Mouse (Mus musculus): ENCODE data around the gene Fgf15. TPM values are rescaled to one million over a fixed set of nuclear protein-coding genes. Genes with fewer than 3 reads are reported as not detected.

Gene Fgf15
- polyA plus RNA-seq, 1 experiment from 2014 or later: 68.2 TPM

DNA sequence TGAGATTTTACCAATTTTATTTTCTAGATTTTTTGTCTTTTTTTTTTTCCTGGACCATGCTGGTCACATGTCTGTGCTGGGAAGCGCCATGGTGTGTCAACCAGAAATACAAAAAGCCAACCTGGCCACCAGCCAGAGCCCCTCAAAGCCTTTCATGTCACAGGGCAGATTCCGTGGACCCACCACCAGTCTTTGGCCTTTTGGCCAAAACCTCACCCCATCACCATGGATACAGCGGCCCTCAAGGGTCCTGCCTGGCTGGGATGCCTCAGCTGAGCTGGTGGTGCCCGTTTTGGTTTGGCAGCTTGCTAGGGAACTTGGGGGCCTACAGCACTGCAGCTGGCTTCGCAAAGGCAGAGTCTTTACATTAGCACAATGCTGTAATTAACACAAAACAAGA, 33.6 kb downstream of the Fgf15 start:
- H3K27ac ChIP-seq (ENCODE audit: low read depth, low read length): no peak overlapping the region
- no peaks in the 10 kb centered on the region for H3K4me1 ChIP-seq (replicated peaks; ENCODE audit: control insufficient read depth, insufficient read depth, low read length)
- H3K9ac ChIP-seq (ENCODE audit: low read depth, low read length): no peak overlapping the region
- 71% methylated on average over 5 of the region's 5 CpGs for WGBS
- H3K4me2 ChIP-seq (replicated peaks; ENCODE audit: low read depth, low read length): no peak overlapping the region
- H3K27me3 ChIP-seq (ENCODE audit: control insufficient read depth, insufficient read depth, low read length): no peaks in the 10 kb centered on the region
- no peak overlapping the region for H3K4me3 ChIP-seq (ENCODE audit: low read depth, low read length)
- no peaks in the 10 kb centered on the region for H3K9me3 ChIP-seq (ENCODE audit: control insufficient read depth, low read length)
- ATAC-seq (ENCODE audit: low FRiP score) (no peak), DNase-seq (ENCODE audit: low spot score) (no peak)
- H3K36me3 ChIP-seq (ENCODE audit: control insufficient read depth, insufficient read depth, low read length): peaks cover 2% of the 10 kb centered on the region; the same call in 1 of the 2 replicates

GRCm38 (mm10) chr7:144931778-144932177, 35.4 kb downstream of the Fgf15 start:
- Histone ChIP-seq H3K27ac (ENCODE audit: low read depth, low read length) (no peak overlapping the region), H3K9ac (ENCODE audit: low read depth, low read length) (no peak overlapping the region), H3K4me3 (ENCODE audit: low read depth, low read length) (no peak overlapping the region), H3K4me2 (replicated peaks; ENCODE audit: low read depth, low read length) (no peak overlapping the region), H3K9me3 (ENCODE audit: control insufficient read depth, low read length) (no peaks in the 10 kb centered on the region), H3K27me3 (ENCODE audit: control insufficient read depth, insufficient read depth, low read length) (no peaks in the 10 kb centered on the region), H3K36me3 (ENCODE audit: control insufficient read depth, insufficient read depth, low read length) (peaks cover 5% of the 10 kb centered on the region; the same call in 1 of the 2 replicates), H3K4me1 (replicated peaks; ENCODE audit: control insufficient read depth, insufficient read depth, low read length) (0 out of 2 replicates have a peak, but pooled peaks cover 4% of the 10 kb centered on the region)
- DNase-seq (ENCODE audit: low spot score): peak; percentile 65
- WGBS: 22% methylated on average over 3 of the region's 3 CpGs
- no peak for ATAC-seq (ENCODE audit: low FRiP score)

DNA sequence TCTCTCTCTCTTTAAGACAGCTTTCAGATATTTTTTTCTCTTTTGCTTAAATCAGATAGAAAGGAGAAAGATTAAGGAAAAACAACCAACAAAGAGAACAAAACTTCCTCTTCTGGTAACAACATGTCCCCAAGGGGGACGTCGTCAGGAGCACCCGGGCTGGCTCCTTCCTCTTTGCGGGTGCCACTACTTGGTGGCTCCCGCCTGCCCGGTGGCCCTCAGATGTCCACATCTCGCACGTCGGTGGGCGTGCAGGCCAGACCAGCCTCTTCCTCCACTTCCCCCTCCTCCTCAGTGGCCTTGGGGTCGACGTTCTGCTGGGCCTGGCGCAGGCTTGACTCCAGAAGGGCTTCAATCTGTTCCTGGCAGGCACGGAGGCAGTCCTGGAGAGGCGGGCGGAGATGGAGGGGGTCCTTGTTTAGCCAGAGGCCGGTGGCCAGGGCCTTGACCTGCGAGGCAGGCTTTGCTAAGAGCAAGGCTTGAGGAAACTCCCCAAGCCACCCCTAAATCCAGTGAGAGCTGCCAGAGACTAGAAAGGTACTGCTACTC, 36.1 kb downstream of the Fgf15 start:
- no peak overlapping the region for H3K9ac ChIP-seq (ENCODE audit: low read depth, low read length)
- DNase-seq (ENCODE audit: low spot score): no peak

DNA sequence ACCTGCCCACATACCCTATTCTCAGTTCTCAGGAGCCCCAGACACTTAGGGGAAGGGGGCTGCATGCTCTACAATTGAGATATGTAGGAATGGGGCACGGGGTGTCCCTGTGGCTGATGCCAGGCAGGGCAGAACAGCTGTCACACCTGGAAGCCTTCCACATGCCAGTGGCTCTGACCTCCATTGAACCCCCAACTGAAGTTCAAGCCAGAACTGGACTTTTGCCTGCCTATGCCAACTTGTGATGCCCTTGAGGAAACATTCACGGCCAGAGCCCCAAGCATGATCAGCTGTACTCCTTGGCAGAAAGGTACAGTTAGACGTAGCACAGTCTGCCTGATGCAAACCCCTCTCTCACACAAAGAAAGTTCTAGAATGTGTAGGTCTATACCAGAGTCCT, 37.0 kb downstream of the Fgf15 start:
- Histone ChIP-seq H3K9me3 (ENCODE audit: control insufficient read depth, low read length) (no peaks in the 10 kb centered on the region), H3K27ac (ENCODE audit: low read depth, low read length) (no peak overlapping the region), H3K36me3 (ENCODE audit: control insufficient read depth, insufficient read depth, low read length) (peaks cover 8% of the 10 kb centered on the region), H3K27me3 (ENCODE audit: control insufficient read depth, insufficient read depth, low read length) (no peaks in the 10 kb centered on the region), H3K4me2 (replicated peaks; ENCODE audit: low read depth, low read length) (no peak overlapping the region), H3K4me3 (ENCODE audit: low read depth, low read length) (no peak overlapping the region), H3K4me1 (replicated peaks; ENCODE audit: control insufficient read depth, insufficient read depth, low read length) (peaks cover 9% of the 10 kb centered on the region; the same call in 1 of the 2 replicates), H3K9ac (ENCODE audit: low read depth, low read length) (no peak overlapping the region)
- DNase-seq (ENCODE audit: low spot score): no peak
- WGBS: 92% methylated on average over 3 of the region's 3 CpGs
- ATAC-seq (ENCODE audit: low FRiP score): no peak

More for the DNA sequence above, 36.1 kb downstream of the Fgf15 start:
- Histone ChIP-seq H3K4me3 (ENCODE audit: low read depth, low read length) (no peak overlapping the region), H3K27ac (ENCODE audit: low read depth, low read length) (no peak overlapping the region), H3K4me1 (replicated peaks; ENCODE audit: control insufficient read depth, insufficient read depth, low read length) (0 out of 2 replicates have a peak, but pooled peaks cover 9% of the 10 kb centered on the region), H3K27me3 (ENCODE audit: control insufficient read depth, insufficient read depth, low read length) (no peaks in the 10 kb centered on the region), H3K4me2 (replicated peaks; ENCODE audit: low read depth, low read length) (no peak overlapping the region), H3K36me3 (ENCODE audit: control insufficient read depth, insufficient read depth, low read length) (peaks cover 8% of the 10 kb centered on the region), H3K9me3 (ENCODE audit: control insufficient read depth, low read length) (no peaks in the 10 kb centered on the region)
- no peak for ATAC-seq (ENCODE audit: low FRiP score)
- WGBS: 77% methylated on average over 17 of the region's 18 CpGs

DNA sequence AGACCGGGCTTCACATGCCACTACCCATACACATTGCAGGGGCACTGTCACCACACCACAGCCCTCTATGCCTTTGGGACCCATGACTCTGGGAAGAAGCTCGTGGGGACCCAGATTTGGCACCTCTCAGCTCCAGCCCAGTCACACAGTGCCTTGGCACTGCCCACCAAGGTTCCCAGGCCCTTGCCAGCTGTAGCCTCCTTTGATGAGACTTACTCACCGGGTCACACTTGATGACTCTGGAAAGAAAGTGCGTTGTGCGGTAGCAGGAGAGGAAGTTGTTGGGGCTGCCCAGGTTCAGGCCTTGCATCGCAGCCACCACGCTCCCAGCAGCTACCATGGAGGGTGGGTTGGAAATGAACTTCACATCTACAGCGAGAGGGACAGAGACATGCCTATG, 37.5 kb downstream of the Fgf15 start:
- Histone ChIP-seq H3K27me3 (ENCODE audit: control insufficient read depth, insufficient read depth, low read length) (no peaks in the 10 kb centered on the region), H3K4me3 (ENCODE audit: low read depth, low read length) (no peak overlapping the region), H3K36me3 (ENCODE audit: control insufficient read depth, insufficient read depth, low read length) (peaks cover 8% of the 10 kb centered on the region), H3K9ac (ENCODE audit: low read depth, low read length) (no peak overlapping the region), H3K4me1 (replicated peaks; ENCODE audit: control insufficient read depth, insufficient read depth, low read length) (peaks cover 9% of the 10 kb centered on the region; the same call in 1 of the 2 replicates), H3K4me2 (replicated peaks; ENCODE audit: low read depth, low read length) (no peak overlapping the region), H3K27ac (ENCODE audit: low read depth, low read length) (no peak overlapping the region), H3K9me3 (ENCODE audit: control insufficient read depth, low read length) (no peaks in the 10 kb centered on the region)
- no peak for ATAC-seq (ENCODE audit: low FRiP score)
- WGBS: 95% methylated on average over 8 of the region's 8 CpGs
- DNase-seq (ENCODE audit: low spot score): no peak

DNA sequence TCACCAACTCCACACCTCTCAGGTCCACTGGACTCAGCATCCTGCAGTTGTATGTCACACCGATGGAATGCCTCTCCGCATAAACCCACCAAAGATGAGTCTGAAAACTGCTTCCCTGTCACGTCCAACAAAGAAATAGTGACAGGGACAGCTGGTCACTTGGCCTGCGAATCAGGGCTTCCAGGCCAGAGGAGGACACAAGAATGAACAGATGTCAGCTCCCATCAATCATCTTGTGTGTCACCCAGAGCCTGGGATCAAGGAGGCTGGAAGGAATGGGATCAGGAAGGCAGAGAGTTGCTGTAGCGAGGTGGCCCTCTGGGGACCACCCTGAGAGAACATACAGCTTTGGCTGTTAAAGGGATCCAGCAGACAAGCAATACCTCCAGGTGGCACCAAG, 38.6 kb downstream of the Fgf15 start:
- Histone ChIP-seq H3K4me1 (replicated peaks; ENCODE audit: control insufficient read depth, insufficient read depth, low read length) (peaks cover 9% of the 10 kb centered on the region; the same call in 1 of the 2 replicates), H3K36me3 (ENCODE audit: control insufficient read depth, insufficient read depth, low read length) (peaks cover 8% of the 10 kb centered on the region), H3K9ac (ENCODE audit: low read depth, low read length) (no peak overlapping the region), H3K4me2 (replicated peaks; ENCODE audit: low read depth, low read length) (no peak overlapping the region), H3K27ac (ENCODE audit: low read depth, low read length) (no peak overlapping the region), H3K4me3 (ENCODE audit: low read depth, low read length) (no peak overlapping the region), H3K9me3 (ENCODE audit: control insufficient read depth, low read length) (no peaks in the 10 kb centered on the region), H3K27me3 (ENCODE audit: control insufficient read depth, insufficient read depth, low read length) (peaks cover 1% of the 10 kb centered on the region; the same call in 1 of the 2 replicates)
- DNase-seq (ENCODE audit: low spot score): no peak
- 65% methylated on average over 5 of the region's 5 CpGs for WGBS
- no peak for ATAC-seq (ENCODE audit: low FRiP score)

DNA sequence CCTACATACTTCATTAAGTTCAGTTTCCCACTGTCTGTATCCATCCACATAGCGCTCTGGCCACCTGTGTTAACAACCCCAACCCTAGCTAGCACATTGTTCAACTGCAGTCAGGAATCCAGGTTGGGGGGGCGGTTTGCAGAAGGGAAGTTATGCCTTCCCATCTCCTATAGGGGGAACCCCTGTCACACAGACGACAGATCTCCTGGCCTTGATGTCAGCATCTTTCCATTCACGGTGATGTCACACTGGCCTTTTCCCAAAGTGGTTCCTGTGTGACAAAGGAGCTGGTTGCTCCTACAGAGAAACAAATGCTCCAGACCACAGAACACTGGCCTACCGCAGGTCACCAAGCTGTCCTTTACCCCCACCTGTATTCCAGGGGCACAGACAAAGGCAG, 39.2 kb downstream of the Fgf15 start:
- H3K4me3 ChIP-seq (ENCODE audit: low read depth, low read length): no peak overlapping the region
- H3K9me3 ChIP-seq (ENCODE audit: control insufficient read depth, low read length): no peaks in the 10 kb centered on the region
- no peak overlapping the region for H3K9ac ChIP-seq (ENCODE audit: low read depth, low read length)
- peaks cover 3% of the 10 kb centered on the region; the same call in 1 of the 2 replicates for H3K27me3 ChIP-seq (ENCODE audit: control insufficient read depth, insufficient read depth, low read length)
- peaks cover 13% of the 10 kb centered on the region; the same call in 1 of the 2 replicates for H3K4me1 ChIP-seq (replicated peaks; ENCODE audit: control insufficient read depth, insufficient read depth, low read length)
- ATAC-seq (ENCODE audit: low FRiP score) (no peak), DNase-seq (ENCODE audit: low spot score) (peak; percentile 50)
- peaks cover 8% of the 10 kb centered on the region for H3K36me3 ChIP-seq (ENCODE audit: control insufficient read depth, insufficient read depth, low read length)
- H3K27ac ChIP-seq (ENCODE audit: low read depth, low read length): no peak overlapping the region
- H3K4me2 ChIP-seq (replicated peaks; ENCODE audit: low read depth, low read length): no peak overlapping the region
- WGBS: 63% methylated on average over 5 of the region's 5 CpGs

DNA sequence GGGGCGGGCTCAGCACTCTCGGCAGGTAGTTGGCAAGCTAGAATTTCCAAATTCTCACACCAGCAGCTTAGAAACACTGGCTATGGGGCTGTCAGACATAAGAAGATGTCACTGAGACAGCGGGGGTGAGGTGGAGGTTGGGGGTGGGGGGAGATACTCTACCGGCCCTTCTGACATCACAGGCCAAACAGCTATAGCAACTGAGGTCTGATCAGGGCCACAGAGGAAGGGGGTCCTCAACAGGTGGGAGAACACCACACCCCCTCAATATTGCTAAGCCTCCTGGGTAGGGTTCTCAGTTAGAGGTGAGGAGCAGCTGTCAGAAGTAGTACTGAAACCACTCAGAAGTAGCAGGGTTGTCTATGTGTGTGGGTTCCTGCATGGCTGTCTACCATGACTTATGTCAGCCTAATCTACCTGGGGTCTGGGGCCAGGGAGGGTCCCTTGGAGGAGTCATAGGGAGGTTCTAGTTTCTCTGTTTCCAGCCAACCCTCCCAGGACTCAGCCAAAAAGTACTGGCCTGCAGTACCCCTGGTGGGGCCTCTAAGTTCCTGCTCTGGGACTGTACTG, 40.1 kb downstream of the Fgf15 start:
- H3K27me3 ChIP-seq (ENCODE audit: control insufficient read depth, insufficient read depth, low read length): peaks cover 3% of the 10 kb centered on the region; the same call in 1 of the 2 replicates
- DNase-seq (ENCODE audit: low spot score) (no peak), ATAC-seq (ENCODE audit: low FRiP score) (no peak)
- WGBS: 91% methylated on average over 4 of the region's 4 CpGs
- no peak overlapping the region; the same call in 1 of the 2 replicates for H3K4me2 ChIP-seq (replicated peaks; ENCODE audit: low read depth, low read length)
- H3K36me3 ChIP-seq (ENCODE audit: control insufficient read depth, insufficient read depth, low read length): peaks cover 8% of the 10 kb centered on the region
- peaks cover 13% of the 10 kb centered on the region; the same call in 1 of the 2 replicates for H3K4me1 ChIP-seq (replicated peaks; ENCODE audit: control insufficient read depth, insufficient read depth, low read length)
- no peaks in the 10 kb centered on the region for H3K9me3 ChIP-seq (ENCODE audit: control insufficient read depth, low read length)
- no peak overlapping the region for H3K4me3 ChIP-seq (ENCODE audit: low read depth, low read length)
- no peak overlapping the region for H3K9ac ChIP-seq (ENCODE audit: low read depth, low read length)
- H3K27ac ChIP-seq (ENCODE audit: low read depth, low read length): no peak overlapping the region

GRCm38 (mm10) chr7:144937490-144937889, 41.2 kb downstream of the Fgf15 start:
- peak; percentile 94 for DNase-seq (ENCODE audit: low spot score)
- 2% methylated on average over 20 of the region's 20 CpGs for WGBS
- peaks cover 8% of the 10 kb centered on the region for H3K36me3 ChIP-seq (ENCODE audit: control insufficient read depth, insufficient read depth, low read length)
- no peaks in the 10 kb centered on the region for H3K9me3 ChIP-seq (ENCODE audit: control insufficient read depth, low read length)
- ATAC-seq (ENCODE audit: low FRiP score): 0 out of 2 replicates have a peak, but pooled peaks have one; percentile 15
- H3K27ac ChIP-seq (ENCODE audit: low read depth, low read length): peak overlapping the region; percentile 62; the same call in 1 of the 2 replicates
- peaks cover 18% of the 10 kb centered on the region for H3K4me1 ChIP-seq (replicated peaks; ENCODE audit: control insufficient read depth, insufficient read depth, low read length)
- peak overlapping the region; percentile 81 for H3K9ac ChIP-seq (ENCODE audit: low read depth, low read length)
- H3K4me2 ChIP-seq (replicated peaks; ENCODE audit: low read depth, low read length): peak overlapping the region; percentile 91
- peak overlapping the region; percentile 66 for H3K4me3 ChIP-seq (ENCODE audit: low read depth, low read length)
- H3K27me3 ChIP-seq (ENCODE audit: control insufficient read depth, insufficient read depth, low read length): peaks cover 8% of the 10 kb centered on the region
